7 mouse cellular contexts compared by ENCODE assay signal in the genomic region with DNA sequence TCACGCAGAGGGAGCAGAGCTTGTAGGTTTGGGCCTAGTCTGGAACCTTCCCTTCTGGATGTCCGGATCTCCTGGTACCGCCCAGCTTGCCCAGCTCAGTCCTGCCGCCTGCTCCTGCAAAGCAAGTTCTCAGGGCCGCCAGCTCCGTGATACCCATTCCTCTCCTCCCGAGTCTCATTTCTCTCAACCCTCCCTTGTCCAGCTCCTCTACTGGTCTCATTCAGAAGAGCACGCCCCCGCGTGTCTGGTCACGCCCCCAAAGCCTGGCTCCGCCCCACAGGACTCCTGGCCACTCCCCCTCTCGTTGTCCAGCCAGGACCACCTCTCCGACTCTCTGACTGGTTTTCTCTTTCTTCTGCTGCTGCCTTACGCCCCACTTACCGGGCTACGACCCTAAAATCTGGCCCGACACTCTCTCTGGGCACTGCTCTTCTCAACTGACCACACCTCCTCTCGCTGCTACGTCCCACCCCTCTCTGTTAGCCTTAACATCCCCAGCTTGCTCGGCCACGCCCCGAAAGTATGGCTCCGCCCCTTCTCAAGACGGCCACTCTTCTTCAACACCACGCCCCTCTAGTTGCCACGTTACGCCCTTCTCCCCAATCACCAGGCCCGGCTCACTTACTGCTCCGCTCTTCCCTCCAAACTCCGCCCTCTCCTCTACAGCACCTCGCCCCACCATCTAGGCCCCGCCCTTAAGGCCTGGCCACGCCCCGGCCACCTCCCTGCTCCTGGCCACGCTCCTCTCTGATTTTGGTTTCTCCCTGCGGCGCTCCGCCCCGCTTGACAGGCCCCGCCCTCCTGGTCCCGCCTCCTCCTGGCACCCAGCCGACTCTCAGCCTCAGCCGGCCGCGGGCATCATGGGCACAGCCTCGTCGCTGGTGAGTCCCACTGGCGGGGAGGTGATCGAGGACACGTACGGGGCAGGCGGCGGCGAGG. TPM values are rescaled to one million over a fixed set of nuclear protein-coding genes. Genes with fewer than 3 reads are reported as not detected.
DNase-seq lines count a peak whose midpoint lies in the region; ATAC-seq and TF ChIP-seq lines count a peak whose summit lies in the region.

Gene Nphp3 (plus strand): TSS at position 624 of the 939 bp plus-strand sequence.

- peaks cover 31% of the 10 kb centered on the region for H3K4me1 ChIP-seq in embryonic facial prominence, embryonic 10.5 days
- no peaks in the 10 kb centered on the region; the same call in 1 of the 2 replicates for H3K4me1 ChIP-seq in intestine, postnatal 0 days (replicated peaks; ENCODE audit: control insufficient read depth, insufficient read depth, low read length)
- peaks cover 10% of the 10 kb centered on the region for H3K4me1 ChIP-seq in midbrain, embryonic 12.5 days
- H3K4me1 ChIP-seq in small intestine, adult 2 months (ENCODE audit: control insufficient read depth, insufficient read depth, insufficient read length, low read length), result 0 out of 2 replicates have a peak, but pooled peaks cover 4% of the 10 kb centered on the region

- peak; percentile 97 for ATAC-seq in intestine, postnatal 0 days
- peak; percentile 97 for ATAC-seq in midbrain, embryonic 12.5 days (ENCODE audit: low FRiP score, low read depth)

- H3K27ac ChIP-seq in embryonic facial prominence, embryonic 10.5 days (replicated peaks), result peak within 1 kb of the TSS; percentile 86
- H3K27ac ChIP-seq in intestine, postnatal 0 days (ENCODE audit: low read depth, low read length), result peak within 1 kb of the TSS; percentile 65; the same call in 1 of the 2 replicates
- peak within 1 kb of the TSS; percentile 55 for H3K27ac ChIP-seq in midbrain, embryonic 12.5 days (replicated peaks)
- peak within 1 kb of the TSS; percentile 65 for H3K27ac ChIP-seq in small intestine, adult 2 months (ENCODE audit: insufficient read depth, low read depth, low read length)

- intact Hi-C loops in left cerebral cortex, postnatal 4 days (cut with DNase I), result no loop called here

- H3K9ac ChIP-seq in intestine, postnatal 0 days (ENCODE audit: low read depth, low read length), result peak within 1 kb of the TSS; percentile 48
- H3K9ac ChIP-seq in midbrain, embryonic 12.5 days (replicated peaks), result peak within 1 kb of the TSS; percentile 69

- H3K27me3 ChIP-seq in embryonic facial prominence, embryonic 10.5 days (replicated peaks; ENCODE audit: low read depth, poor library complexity, severe bottlenecking), result peaks cover 11% of the 10 kb centered on the region; the same call in 1 of the 2 replicates
- no peaks in the 10 kb centered on the region for H3K27me3 ChIP-seq in intestine, postnatal 0 days (replicated peaks; ENCODE audit: control insufficient read depth, insufficient read depth, low read length)
- peaks cover 13% of the 10 kb centered on the region; the same call in 1 of the 2 replicates for H3K27me3 ChIP-seq in midbrain, embryonic 12.5 days
- H3K27me3 ChIP-seq in small intestine, adult 2 months (ENCODE audit: control insufficient read depth, insufficient read depth, low read length), result no peaks in the 10 kb centered on the region

- WGBS in embryonic facial prominence, embryonic 10.5 days, result 1% methylated on average over 55 of the region's 55 CpGs
- WGBS in intestine, postnatal 0 days, result under 1% methylated on average over 55 of the region's 55 CpGs
- WGBS in midbrain, embryonic 12.5 days, result under 1% methylated on average over 55 of the region's 55 CpGs
- WGBS in small intestine, adult 2 months, result 1% methylated on average over 55 of the region's 55 CpGs

- TF ChIP-seq POLR2A in small intestine, adult 2 months (IDR thresholded peaks at IDR 0.05; ENCODE audit: low read depth, low read length), result no peak; the same call in 1 of the 2 replicates

- peak; percentile 100 for DNase-seq in adrenal gland, postnatal 10 days
- peak; percentile 99 for DNase-seq in embryonic facial prominence, embryonic 10.5 days (ENCODE audit: low spot score)
- peak; percentile 89 for DNase-seq in gonadal fat pad, adult 2 months (ENCODE audit: low read depth)
- DNase-seq in left cerebral cortex, postnatal 4 days, result peak; percentile 100

- H3K9me3 ChIP-seq in embryonic facial prominence, embryonic 10.5 days, result no peaks in the 10 kb centered on the region
- H3K9me3 ChIP-seq in intestine, postnatal 0 days (ENCODE audit: control insufficient read depth), result no peaks in the 10 kb centered on the region
- no peaks in the 10 kb centered on the region for H3K9me3 ChIP-seq in midbrain, embryonic 12.5 days

- TF ChIP-seq CTCF in intestine, postnatal 0 days (IDR thresholded peaks at IDR 0.05; ENCODE audit: low read depth), result no peak
- no peak for TF ChIP-seq CTCF in small intestine, adult 2 months (IDR thresholded peaks at IDR 0.05; ENCODE audit: extremely low read depth, insufficient read length, insufficient replicate concordance, low read depth, low read length)

- H3K36me3 ChIP-seq in embryonic facial prominence, embryonic 10.5 days (replicated peaks), result peaks cover 12% of the 10 kb centered on the region
- H3K36me3 ChIP-seq in intestine, postnatal 0 days (ENCODE audit: control insufficient read depth, insufficient read depth), result no peaks in the 10 kb centered on the region; the same call in 1 of the 2 replicates
- peaks cover 3% of the 10 kb centered on the region; the same call in 1 of the 2 replicates for H3K36me3 ChIP-seq in midbrain, embryonic 12.5 days
- no peaks in the 10 kb centered on the region for H3K36me3 ChIP-seq in small intestine, adult 2 months (ENCODE audit: control insufficient read depth, insufficient read depth, low read length)

- peak within 1 kb of the TSS; percentile 72 for H3K4me3 ChIP-seq in embryonic facial prominence, embryonic 10.5 days
- H3K4me3 ChIP-seq in intestine, postnatal 0 days (ENCODE audit: low read depth, low read length), result peak within 1 kb of the TSS; percentile 50
- peak within 1 kb of the TSS; percentile 55 for H3K4me3 ChIP-seq in midbrain, embryonic 12.5 days
- H3K4me3 ChIP-seq in small intestine, adult 2 months (ENCODE audit: low read depth, low read length), result peak within 1 kb of the TSS; percentile 77

- H3K4me2 ChIP-seq in intestine, postnatal 0 days (replicated peaks; ENCODE audit: low read depth), result peak within 1 kb of the TSS; percentile 74
- peak within 1 kb of the TSS; percentile 69 for H3K4me2 ChIP-seq in midbrain, embryonic 12.5 days (replicated peaks)

RNA-seq across cellular contexts. Expression of gene Nphp3, which starts in this region (rescaled TPM):
- total RNA-seq in adrenal gland, postnatal 10 days (2021), result 1 to 10 TPM; 3.9 to 5.2 TPM
- polyA plus RNA-seq in embryonic facial prominence, embryonic 10.5 days (2016; fragmentation: Nextera tagmentation; extraction: Ambion mirVana), result 3.7 and 4.4 TPM in 2 replicates
- polyA plus RNA-seq in gonadal fat pad, adult 2 months (2012; rRNA removed), result 15.3 and 15.6 TPM in 2 replicates
- polyA plus RNA-seq in intestine, postnatal 0 days (2015; fragmentation: Nextera tagmentation; extraction: Ambion mirVana), result 0.96 and 1.3 TPM in 2 replicates
- total RNA-seq in left cerebral cortex, postnatal 4 days (2021), result 10 to 100 TPM in 1 of 2 experiments, 1 to 10 TPM in 1; 8.9 to 10.0 TPM
- 5.2 and 6.0 TPM in 2 replicates for polyA plus RNA-seq in midbrain, embryonic 12.5 days (2016; fragmentation: Nextera tagmentation; extraction: Ambion mirVana)
- polyA plus RNA-seq in small intestine, adult 2 months (2012; rRNA removed), result 1.8 and 3.5 TPM in 2 replicates

Comparison
In these comparisons a context has a peak if more than half of its experiments do, and no peak if none do; other contexts are left out.
1. Peak in every context shown above with its lines: DNase-seq, ATAC-seq, H3K4me3 ChIP-seq and H3K27ac ChIP-seq.